Mouse (Mus musculus): ENCODE results near the gene Tmem56. TPM values are rescaled to one million over a fixed set of nuclear protein-coding genes. Genes with fewer than 3 reads are reported as not detected.
A peak's percentile ranks its signal among the peaks of the same experiment; 100 is the strongest.

The Tmem56 gene
- polyA plus RNA-seq, 1 experiment from 2014 or later = 0.91 TPM

DNA sequence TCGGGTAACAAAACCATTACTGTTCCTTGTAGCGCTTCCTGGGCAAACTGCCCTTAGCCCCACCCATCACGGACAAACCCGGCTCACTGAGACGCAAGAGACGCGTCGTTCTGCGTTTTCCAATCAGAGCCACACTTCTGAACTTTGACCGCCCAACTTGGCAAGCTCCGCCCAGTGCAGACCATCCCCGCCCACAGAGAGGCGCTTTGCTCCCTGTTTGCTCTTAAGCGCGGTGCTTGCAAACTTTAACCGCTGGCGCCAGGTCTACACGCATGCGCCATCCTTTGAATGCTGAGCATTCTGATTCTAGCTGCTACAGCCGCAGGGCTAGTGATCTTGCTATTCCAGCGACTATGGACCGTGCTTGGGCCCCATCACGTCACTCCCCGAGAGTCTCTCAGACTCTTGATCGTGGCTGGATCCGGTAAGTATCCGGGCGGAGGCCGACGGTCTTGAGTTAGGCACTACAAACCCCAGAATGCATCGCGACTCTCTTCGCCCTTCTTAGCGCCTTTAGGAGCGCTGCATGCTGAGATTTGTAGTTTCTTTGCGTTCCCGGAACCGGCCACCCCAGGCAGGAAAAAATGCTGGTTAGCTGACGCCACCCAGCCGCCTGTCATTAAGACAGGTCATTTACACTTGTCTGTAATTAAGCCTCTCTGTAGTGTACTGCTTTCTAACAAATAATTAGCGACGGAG is 8.8 kb upstream of the Tmem56 start, which contains the start of gene Alg14:
Alg14 (plus strand) TSS at position 214 of the 699 bp plus-strand sequence.
- Histone ChIP-seq H3K4me1 (replicated peaks; ENCODE audit: control insufficient read depth, insufficient read depth, low read length) (0 out of 2 replicates have a peak, but pooled peaks cover 6% of the 10 kb centered on the region), H3K9me3 (ENCODE audit: control insufficient read depth, low read length) (no peaks in the 10 kb centered on the region), H3K36me3 (ENCODE audit: control insufficient read depth, insufficient read depth, low read length) (no peaks in the 10 kb centered on the region), H3K9ac (ENCODE audit: low read length) (peak within 1 kb of the TSS; percentile 66), H3K4me2 (ENCODE audit: low read length) (peak within 1 kb of the TSS; percentile 70), H3K27ac (ENCODE audit: low read depth) (peak within 1 kb of the TSS; percentile 95), H3K27me3 (replicated peaks; ENCODE audit: control insufficient read depth, insufficient read depth, low read length) (no peaks in the 10 kb centered on the region), H3K4me3 (ENCODE audit: low read depth, low read length) (peak within 1 kb of the TSS; percentile 79)
- ATAC-seq (replicated peaks; ENCODE audit: low FRiP score, low TSS enrichment, low read depth) (peak; percentile 98), DNase-seq (ENCODE audit: low spot score) (peak; percentile 98)
- WGBS = under 1% methylated on average over 42 of the region's 42 CpGs

DNA sequence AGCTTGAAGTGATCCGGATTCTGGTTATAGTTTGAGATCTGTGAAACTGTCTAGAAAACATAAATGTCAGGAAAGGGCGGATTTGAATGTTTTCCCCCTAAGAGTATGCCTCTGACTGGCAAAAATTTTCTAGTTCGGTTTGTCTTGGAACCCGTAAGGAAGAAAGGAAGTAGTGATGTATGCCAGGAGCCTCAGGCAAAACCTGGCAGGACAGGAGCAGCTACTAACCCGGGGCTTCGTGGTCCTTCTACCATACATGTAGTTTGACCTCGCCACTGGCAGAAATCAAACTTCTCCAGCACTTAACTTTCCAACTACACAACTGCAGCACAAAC is 8.3 kb upstream of the Tmem56 start:
- Histone ChIP-seq H3K4me1 (replicated peaks; ENCODE audit: control insufficient read depth, insufficient read depth, low read length) (0 out of 2 replicates have a peak, but pooled peaks cover 6% of the 10 kb centered on the region), H3K9me3 (ENCODE audit: control insufficient read depth, low read length) (no peaks in the 10 kb centered on the region), H3K9ac (ENCODE audit: low read length) (peak overlapping the region; percentile 66), H3K4me3 (ENCODE audit: low read depth, low read length) (peak overlapping the region; percentile 79), H3K27me3 (replicated peaks; ENCODE audit: control insufficient read depth, insufficient read depth, low read length) (no peaks in the 10 kb centered on the region), H3K4me2 (ENCODE audit: low read length) (peak overlapping the region; percentile 64), H3K27ac (ENCODE audit: low read depth) (peak overlapping the region; percentile 95), H3K36me3 (ENCODE audit: control insufficient read depth, insufficient read depth, low read length) (no peaks in the 10 kb centered on the region)
- 5% methylated on average over 7 of the region's 7 CpGs for WGBS
- ATAC-seq (replicated peaks; ENCODE audit: low FRiP score, low TSS enrichment, low read depth) (no peak), DNase-seq (ENCODE audit: low spot score) (no peak)

DNA sequence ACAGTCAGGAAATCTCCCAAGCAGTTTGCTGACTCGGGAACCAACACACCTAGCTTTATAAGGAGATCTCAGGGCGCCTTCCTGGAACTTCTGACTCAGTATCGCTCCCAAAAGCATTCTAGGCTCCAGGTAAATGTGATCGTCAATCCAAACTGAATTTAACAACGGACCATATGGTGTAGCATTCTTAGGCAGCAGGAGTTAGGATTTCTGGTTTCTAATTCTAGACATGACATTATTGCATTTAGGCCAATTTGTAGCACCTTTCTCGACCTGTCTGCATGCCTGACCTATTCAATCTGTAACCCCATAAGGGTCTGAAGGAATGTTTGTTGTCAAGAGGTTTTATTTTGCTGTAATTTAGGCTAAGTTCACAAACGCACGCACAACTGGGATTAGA is 7.8 kb upstream of the Tmem56 start:
- ATAC-seq (replicated peaks; ENCODE audit: low FRiP score, low TSS enrichment, low read depth) (no peak), DNase-seq (ENCODE audit: low spot score) (no peak)
- Histone ChIP-seq H3K9me3 (ENCODE audit: control insufficient read depth, low read length) (no peaks in the 10 kb centered on the region), H3K36me3 (ENCODE audit: control insufficient read depth, insufficient read depth, low read length) (no peaks in the 10 kb centered on the region), H3K4me2 (ENCODE audit: low read length) (peak overlapping the region; percentile 64), H3K4me1 (replicated peaks; ENCODE audit: control insufficient read depth, insufficient read depth, low read length) (0 out of 2 replicates have a peak, but pooled peaks cover 6% of the 10 kb centered on the region), H3K27ac (ENCODE audit: low read depth) (peak overlapping the region; percentile 95), H3K27me3 (replicated peaks; ENCODE audit: control insufficient read depth, insufficient read depth, low read length) (no peaks in the 10 kb centered on the region), H3K9ac (ENCODE audit: low read length) (peak overlapping the region; percentile 66), H3K4me3 (ENCODE audit: low read depth, low read length) (peak overlapping the region; percentile 79)
- WGBS = 61% methylated on average over 8 of the region's 8 CpGs

DNA sequence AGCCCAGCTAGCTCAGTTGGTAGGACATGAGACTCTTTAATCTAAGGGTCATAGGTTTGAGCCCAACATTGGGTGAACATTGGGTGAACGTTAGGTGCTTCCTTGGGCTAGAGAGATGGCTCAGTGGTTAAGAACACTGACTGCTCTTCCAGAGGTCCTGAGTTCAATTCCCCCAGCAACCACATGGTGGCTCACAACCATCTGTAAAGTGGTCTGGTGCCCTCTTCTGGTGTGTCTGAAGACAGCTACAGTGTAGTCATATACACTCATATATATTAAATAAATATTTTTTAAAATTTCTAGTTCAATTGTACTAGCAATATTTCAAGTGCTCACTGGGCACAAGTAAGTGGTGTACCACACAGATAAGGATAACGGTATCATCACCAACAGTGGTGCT is 4.3 kb upstream of the Tmem56 start:
- Histone ChIP-seq H3K27ac (ENCODE audit: low read depth) (no peak overlapping the region), H3K36me3 (ENCODE audit: control insufficient read depth, insufficient read depth, low read length) (no peaks in the 10 kb centered on the region), H3K4me1 (replicated peaks; ENCODE audit: control insufficient read depth, insufficient read depth, low read length) (0 out of 2 replicates have a peak, but pooled peaks cover 6% of the 10 kb centered on the region), H3K4me3 (ENCODE audit: low read depth, low read length) (no peak overlapping the region), H3K9me3 (ENCODE audit: control insufficient read depth, low read length) (no peaks in the 10 kb centered on the region), H3K27me3 (replicated peaks; ENCODE audit: control insufficient read depth, insufficient read depth, low read length) (no peaks in the 10 kb centered on the region), H3K9ac (ENCODE audit: low read length) (no peak overlapping the region), H3K4me2 (ENCODE audit: low read length) (no peak overlapping the region)
- DNase-seq (ENCODE audit: low spot score) = no peak
- no peak for ATAC-seq (replicated peaks; ENCODE audit: low FRiP score, low TSS enrichment, low read depth)
- WGBS = 92% methylated on average over 2 of the region's 2 CpGs

DNA sequence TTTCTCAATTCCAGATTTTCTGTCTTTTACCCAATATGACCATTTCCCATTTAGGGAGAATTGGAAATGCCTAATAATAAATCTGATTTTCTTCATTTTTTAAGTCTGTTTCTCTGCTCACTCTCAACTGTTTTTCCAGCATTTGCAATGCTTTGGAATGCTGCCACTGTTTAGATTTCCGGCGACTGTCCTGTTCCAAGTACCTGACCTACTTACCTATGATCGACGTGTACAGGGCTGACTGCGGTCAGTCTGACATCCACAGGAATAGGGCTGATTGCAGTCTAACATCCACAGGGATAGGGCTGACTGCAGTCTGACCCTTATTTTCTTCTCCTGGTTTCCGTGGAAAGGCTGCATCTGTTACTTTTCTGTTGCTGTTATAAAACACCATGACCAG is 2.3 kb upstream of the Tmem56 start:
- DNase-seq (ENCODE audit: low spot score) = no peak
- Histone ChIP-seq H3K9ac (ENCODE audit: low read length) (no peak overlapping the region), H3K27me3 (replicated peaks; ENCODE audit: control insufficient read depth, insufficient read depth, low read length) (no peaks in the 10 kb centered on the region), H3K4me2 (ENCODE audit: low read length) (no peak overlapping the region), H3K36me3 (ENCODE audit: control insufficient read depth, insufficient read depth, low read length) (no peaks in the 10 kb centered on the region), H3K4me3 (ENCODE audit: low read depth, low read length) (no peak overlapping the region), H3K9me3 (ENCODE audit: control insufficient read depth, low read length) (no peaks in the 10 kb centered on the region), H3K27ac (ENCODE audit: low read depth) (no peak overlapping the region), H3K4me1 (replicated peaks; ENCODE audit: control insufficient read depth, insufficient read depth, low read length) (no peaks in the 10 kb centered on the region)
- no peak for ATAC-seq (replicated peaks; ENCODE audit: low FRiP score, low TSS enrichment, low read depth)
- 89% methylated on average over 6 of the region's 6 CpGs for WGBS

DNA sequence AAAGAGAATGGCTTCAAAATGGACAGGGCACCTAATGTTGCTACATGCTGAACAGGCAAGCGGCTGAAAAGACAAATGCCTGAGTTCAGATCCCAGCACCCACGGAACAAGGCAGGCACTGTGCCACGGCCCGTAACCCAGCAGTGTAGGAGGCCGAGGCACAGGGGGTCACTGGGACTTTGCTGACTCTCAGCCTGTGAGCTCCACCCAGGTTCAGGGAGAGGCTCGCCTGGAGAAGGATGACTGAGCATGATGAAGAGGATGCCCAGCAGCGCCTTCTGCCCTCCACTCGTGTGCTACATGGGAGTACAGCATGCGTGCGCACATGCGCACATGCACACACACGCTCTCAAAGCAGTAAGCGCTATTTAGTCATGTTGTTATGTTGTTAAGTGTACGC is 3.2 kb downstream of the Tmem56 start:
- H3K4me1 ChIP-seq (replicated peaks; ENCODE audit: control insufficient read depth, insufficient read depth, low read length) = no peaks in the 10 kb centered on the region
- no peak overlapping the region for H3K9ac ChIP-seq (ENCODE audit: low read length)
- H3K9me3 ChIP-seq (ENCODE audit: control insufficient read depth, low read length) = no peaks in the 10 kb centered on the region
- no peak overlapping the region for H3K4me2 ChIP-seq (ENCODE audit: low read length)
- no peak overlapping the region for H3K4me3 ChIP-seq (ENCODE audit: low read depth, low read length)
- WGBS = 85% methylated on average over 14 of the region's 14 CpGs
- no peaks in the 10 kb centered on the region for H3K27me3 ChIP-seq (replicated peaks; ENCODE audit: control insufficient read depth, insufficient read depth, low read length)
- ATAC-seq (replicated peaks; ENCODE audit: low FRiP score, low TSS enrichment, low read depth) (no peak), DNase-seq (ENCODE audit: low spot score) (no peak)
- no peak overlapping the region for H3K27ac ChIP-seq (ENCODE audit: low read depth)
- no peaks in the 10 kb centered on the region for H3K36me3 ChIP-seq (ENCODE audit: control insufficient read depth, insufficient read depth, low read length)

DNA sequence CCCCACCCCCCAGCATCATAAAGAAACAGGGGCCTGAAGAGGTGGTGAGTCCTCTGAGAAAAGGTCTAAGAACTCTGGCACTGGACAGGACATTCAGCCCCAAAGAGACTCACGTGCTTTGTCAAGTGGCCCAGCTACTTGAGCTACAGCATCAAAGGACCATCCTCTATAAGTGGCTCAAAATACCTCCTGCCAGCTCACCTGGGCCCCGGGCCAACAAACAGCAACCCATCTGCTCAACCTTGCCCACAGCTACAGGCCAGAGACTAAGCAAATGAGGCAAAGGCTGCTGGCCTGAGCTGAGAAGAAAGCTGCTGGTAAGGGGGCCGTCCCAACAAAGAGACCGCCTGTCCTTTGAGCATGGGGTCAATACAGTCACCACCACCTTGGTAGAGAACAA is 5.3 kb downstream of the Tmem56 start:
- no peak overlapping the region for H3K4me3 ChIP-seq (ENCODE audit: low read depth, low read length)
- no peaks in the 10 kb centered on the region for H3K27me3 ChIP-seq (replicated peaks; ENCODE audit: control insufficient read depth, insufficient read depth, low read length)
- H3K36me3 ChIP-seq (ENCODE audit: control insufficient read depth, insufficient read depth, low read length) = no peaks in the 10 kb centered on the region
- no peaks in the 10 kb centered on the region for H3K9me3 ChIP-seq (ENCODE audit: control insufficient read depth, low read length)
- no peak overlapping the region for H3K4me2 ChIP-seq (ENCODE audit: low read length)
- no peaks in the 10 kb centered on the region for H3K4me1 ChIP-seq (replicated peaks; ENCODE audit: control insufficient read depth, insufficient read depth, low read length)
- ATAC-seq (replicated peaks; ENCODE audit: low FRiP score, low TSS enrichment, low read depth) (no peak), DNase-seq (ENCODE audit: low spot score) (no peak)
- H3K27ac ChIP-seq (ENCODE audit: low read depth) = no peak overlapping the region
- H3K9ac ChIP-seq (ENCODE audit: low read length) = no peak overlapping the region
- WGBS = 93% methylated on average over 4 of the region's 4 CpGs

DNA sequence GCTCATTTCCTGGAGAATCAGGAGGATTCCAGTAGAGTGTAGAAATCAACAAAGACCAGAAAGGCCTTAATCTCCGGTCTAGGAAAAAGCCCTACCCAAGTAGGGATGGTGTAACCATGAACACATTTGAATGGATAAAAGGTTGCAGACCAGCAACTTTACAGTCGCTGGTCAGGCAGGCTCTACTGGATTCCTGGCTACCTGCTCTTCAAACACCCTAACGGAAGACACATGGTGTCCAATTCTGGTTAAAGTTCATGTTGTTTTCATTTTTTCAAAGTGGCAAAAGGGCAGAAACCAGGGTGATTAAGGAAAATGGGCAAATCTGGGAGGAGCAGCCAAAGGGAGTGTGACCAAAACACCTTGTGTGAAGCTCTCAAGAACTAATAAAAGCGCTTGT is 5.9 kb downstream of the Tmem56 start:
- WGBS = 68% methylated on average over 4 of the region's 4 CpGs
- Histone ChIP-seq H3K4me3 (ENCODE audit: low read depth, low read length) (no peak overlapping the region), H3K4me2 (ENCODE audit: low read length) (no peak overlapping the region), H3K27ac (ENCODE audit: low read depth) (no peak overlapping the region), H3K9me3 (ENCODE audit: control insufficient read depth, low read length) (no peaks in the 10 kb centered on the region), H3K9ac (ENCODE audit: low read length) (no peak overlapping the region), H3K4me1 (replicated peaks; ENCODE audit: control insufficient read depth, insufficient read depth, low read length) (no peaks in the 10 kb centered on the region), H3K36me3 (ENCODE audit: control insufficient read depth, insufficient read depth, low read length) (no peaks in the 10 kb centered on the region), H3K27me3 (replicated peaks; ENCODE audit: control insufficient read depth, insufficient read depth, low read length) (no peaks in the 10 kb centered on the region)
- DNase-seq (ENCODE audit: low spot score) = no peak
- no peak for ATAC-seq (replicated peaks; ENCODE audit: low FRiP score, low TSS enrichment, low read depth)

DNA sequence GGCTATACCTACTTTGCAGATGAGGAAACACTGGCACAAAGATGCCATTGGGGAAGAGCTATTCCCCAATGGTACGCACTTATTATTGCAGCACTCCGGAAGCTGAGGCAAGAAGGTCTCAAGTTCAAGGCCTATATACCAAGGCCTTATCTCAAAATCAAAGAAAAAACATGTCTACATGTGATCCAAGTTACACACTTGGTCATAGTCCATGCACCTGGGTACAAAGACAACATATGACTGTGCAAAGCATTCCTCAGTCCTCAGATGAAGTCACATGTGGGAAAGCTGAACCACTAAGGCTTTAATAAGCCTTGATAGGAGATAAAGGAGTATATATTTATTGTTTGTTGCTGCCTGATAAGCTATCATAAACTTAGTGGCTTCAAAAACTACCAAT is 8.9 kb downstream of the Tmem56 start:
- H3K4me1 ChIP-seq (replicated peaks; ENCODE audit: control insufficient read depth, insufficient read depth, low read length) = no peaks in the 10 kb centered on the region
- H3K4me3 ChIP-seq (ENCODE audit: low read depth, low read length) = no peak overlapping the region
- 93% methylated on average over 2 of the region's 2 CpGs for WGBS
- no peaks in the 10 kb centered on the region for H3K9me3 ChIP-seq (ENCODE audit: control insufficient read depth, low read length)
- no peaks in the 10 kb centered on the region for H3K27me3 ChIP-seq (replicated peaks; ENCODE audit: control insufficient read depth, insufficient read depth, low read length)
- no peak for ATAC-seq (replicated peaks; ENCODE audit: low FRiP score, low TSS enrichment, low read depth)
- DNase-seq (ENCODE audit: low spot score) = no peak
- H3K36me3 ChIP-seq (ENCODE audit: control insufficient read depth, insufficient read depth, low read length) = no peaks in the 10 kb centered on the region
- no peak overlapping the region for H3K4me2 ChIP-seq (ENCODE audit: low read length)
- no peak overlapping the region for H3K27ac ChIP-seq (ENCODE audit: low read depth)
- H3K9ac ChIP-seq (ENCODE audit: low read length) = no peak overlapping the region
